Mouse (Mus musculus) embryonic facial prominence, embryonic 10.5 days (tissue): ENCODE measurements around the gene Ccni. TPM values are rescaled to one million over a fixed set of nuclear protein-coding genes. Genes with fewer than 3 reads are reported as not detected.
A peak's percentile ranks its signal among the peaks of the same experiment; 100 is the strongest.

ENCODE experiments used
- DNase-seq: peaks from one replicate; pipeline ENCODE4 v3.0.0-alpha.2; 2017; ENCODE audit warnings: low spot score
- H3K27ac ChIP-seq: fragments of 300-500 bp; sonication (generic); replicated peaks from 2 replicates; pipeline ENCODE4 v1.5.1; 2016; ENCODE audit warnings: mild to moderate bottlenecking
- H3K27me3 ChIP-seq: fragments of 300-500 bp; sonication (generic); replicated peaks from 2 replicates; pipeline ENCODE4 v1.6.1; 2016; ENCODE audit warnings: low read depth, mild to moderate bottlenecking; ENCODE audit not compliant: poor library complexity, severe bottlenecking
- H3K36me3 ChIP-seq: fragments of 300-500 bp; sonication (generic); replicated peaks from 2 replicates; pipeline ENCODE4 v1.6.1; 2016; ENCODE audit warnings: mild to moderate bottlenecking, moderate library complexity
- H3K4me1 ChIP-seq: fragments of 300-500 bp; sonication (generic); 2 replicates; pipeline ENCODE4 v1.6.1; 2016
- H3K4me3 ChIP-seq: fragments of 300-500 bp; sonication (generic); 2 replicates; pipeline ENCODE4 v1.5.1; 2016; ENCODE audit warnings: mild to moderate bottlenecking, moderate library complexity
- H3K9me3 ChIP-seq: fragments of 300-500 bp; sonication (generic); 2 replicates; pipeline ENCODE4 v1.6.1; 2016; ENCODE audit warnings: mild to moderate bottlenecking
- WGBS: fragments of 180-500 bp; shearing (Covaris S2); methylation state at CpG from one replicate; pipeline ENCODE4 v1.1.7; 2016; 5-methylcytosine and 5-hydroxymethylcytosine counted together
- polyA plus RNA-seq: library from polyadenylated mRNA; unstranded; fragments of >200 nt; fragmentation: Nextera tagmentation; extraction: Ambion mirVana; gene quantifications from 2 replicates; pipeline ENCODE4 v1.2.1, GENCODE M21; 2016

The Ccni gene
- polyA plus RNA-seq, result 115 and 119 TPM in 2 replicates

- Histone ChIP-seq H3K36me3 (peaks cover 10% of the 10 kb centered on the region), H3K9me3 (no peaks in the 10 kb centered on the region), H3K4me1 (peaks cover 31% of the 10 kb centered on the region), H3K27ac (peak within 1 kb of the TSS; percentile 98), H3K27me3 (no peaks in the 10 kb centered on the region), H3K4me3 (peak within 1 kb of the TSS; percentile 95)
- DNase-seq, result peak; percentile 95
- WGBS, result under 1% methylated on average over 79 of the region's 79 CpGs
Measured at GRCm38 (mm10) chr5:93206109-93207005, at the start of gene Ccni, which contains the start of gene 2010109A12Rik. Gene Ccni (minus strand): TSS chr5:93206495. Gene 2010109A12Rik (plus strand): TSS chr5:93206518.

- no peaks in the 10 kb centered on the region for H3K36me3 ChIP-seq
Measured at GRCm38 (mm10) chr5:93255759-93256265, 49.5 kb upstream of the Ccni start.

GRCm38 (mm10) chr5:93251001-93251760, 44.9 kb upstream of the Ccni start:
- 87% methylated on average over 12 of the region's 12 CpGs for WGBS

More at GRCm38 (mm10) chr5:93255759-93256265, 49.5 kb upstream of the Ccni start:
- WGBS, result 90% methylated on average over 5 of the region's 5 CpGs
- DNase-seq, result no peak
- Histone ChIP-seq H3K4me3 (no peak overlapping the region), H3K9me3 (no peaks in the 10 kb centered on the region), H3K27me3 (no peaks in the 10 kb centered on the region), H3K27ac (no peak overlapping the region), H3K4me1 (no peaks in the 10 kb centered on the region)

GRCm38 (mm10) chr5:93249940-93250578, 43.8 kb upstream of the Ccni start:
- Histone ChIP-seq H3K9me3 (no peaks in the 10 kb centered on the region), H3K27me3 (no peaks in the 10 kb centered on the region), H3K4me3 (no peak overlapping the region), H3K4me1 (no peaks in the 10 kb centered on the region), H3K36me3 (no peaks in the 10 kb centered on the region), H3K27ac (no peak overlapping the region)
- DNase-seq, result no peak
- 86% methylated on average over 6 of the region's 6 CpGs for WGBS

More at GRCm38 (mm10) chr5:93251001-93251760, 44.9 kb upstream of the Ccni start:
- Histone ChIP-seq H3K4me1 (no peaks in the 10 kb centered on the region), H3K27me3 (no peaks in the 10 kb centered on the region), H3K36me3 (no peaks in the 10 kb centered on the region), H3K27ac (no peak overlapping the region), H3K9me3 (no peaks in the 10 kb centered on the region), H3K4me3 (no peak overlapping the region)
- DNase-seq, result no peak

GRCm38 (mm10) chr5:93245280-93245679, 39.0 kb upstream of the Ccni start:
- H3K9me3 ChIP-seq, result no peaks in the 10 kb centered on the region
- H3K4me3 ChIP-seq, result no peak overlapping the region
- no peaks in the 10 kb centered on the region for H3K36me3 ChIP-seq
- no peak overlapping the region for H3K27ac ChIP-seq
- WGBS, result 86% methylated on average over 2 of the region's 2 CpGs
- DNase-seq, result no peak
- H3K4me1 ChIP-seq, result no peaks in the 10 kb centered on the region
- no peaks in the 10 kb centered on the region for H3K27me3 ChIP-seq

GRCm38 (mm10) chr5:93239590-93240544, 33.6 kb upstream of the Ccni start:
- DNase-seq, result no peak
- Histone ChIP-seq H3K4me3 (no peak overlapping the region), H3K27ac (no peak overlapping the region), H3K4me1 (no peaks in the 10 kb centered on the region), H3K27me3 (no peaks in the 10 kb centered on the region), H3K9me3 (no peaks in the 10 kb centered on the region), H3K36me3 (no peaks in the 10 kb centered on the region)
- WGBS, result 86% methylated on average over 8 of the region's 8 CpGs

- no peaks in the 10 kb centered on the region for H3K9me3 ChIP-seq
- DNase-seq, result no peak
- no peak overlapping the region for H3K27ac ChIP-seq
- H3K4me3 ChIP-seq, result no peak overlapping the region
- H3K36me3 ChIP-seq, result no peaks in the 10 kb centered on the region
- no peaks in the 10 kb centered on the region for H3K27me3 ChIP-seq
- 0 out of 2 replicates have a peak, but pooled peaks cover 5% of the 10 kb centered on the region for H3K4me1 ChIP-seq
- whole genome bisulfite sequencing, result 83% methylated on average over 4 of the region's 4 CpGs
Measured at GRCm38 (mm10) chr5:93236541-93236940, 30.2 kb upstream of the Ccni start.

GRCm38 (mm10) chr5:93235888-93236287, 29.6 kb upstream of the Ccni start:
- no peak for DNase-seq

GRCm38 (mm10) chr5:93234605-93235004, 28.3 kb upstream of the Ccni start:
- Histone ChIP-seq H3K36me3 (no peaks in the 10 kb centered on the region), H3K9me3 (no peaks in the 10 kb centered on the region), H3K4me1 (0 out of 2 replicates have a peak, but pooled peaks cover 5% of the 10 kb centered on the region), H3K4me3 (no peak overlapping the region), H3K27ac (no peak overlapping the region), H3K27me3 (no peaks in the 10 kb centered on the region)
- no peak for DNase-seq
- WGBS, result 88% methylated on average over 2 of the region's 2 CpGs

More at GRCm38 (mm10) chr5:93235888-93236287, 29.6 kb upstream of the Ccni start:
- 88% methylated on average over 3 of the region's 3 CpGs for WGBS
- no peaks in the 10 kb centered on the region for H3K36me3 ChIP-seq
- 0 out of 2 replicates have a peak, but pooled peaks cover 5% of the 10 kb centered on the region for H3K4me1 ChIP-seq
- no peak overlapping the region for H3K27ac ChIP-seq
- no peak overlapping the region for H3K4me3 ChIP-seq
- H3K27me3 ChIP-seq, result no peaks in the 10 kb centered on the region
- H3K9me3 ChIP-seq, result no peaks in the 10 kb centered on the region

GRCm38 (mm10) chr5:93234130-93234529, 27.8 kb upstream of the Ccni start:
- no peak overlapping the region for H3K4me3 ChIP-seq
- no peak overlapping the region for H3K27ac ChIP-seq
- H3K27me3 ChIP-seq, result no peaks in the 10 kb centered on the region
- no peaks in the 10 kb centered on the region for H3K36me3 ChIP-seq
- 76% methylated on average over 4 of the region's 4 CpGs for WGBS
- 0 out of 2 replicates have a peak, but pooled peaks cover 5% of the 10 kb centered on the region for H3K4me1 ChIP-seq
- no peaks in the 10 kb centered on the region for H3K9me3 ChIP-seq
- DNase-seq, result no peak

- Histone ChIP-seq H3K27ac (no peak overlapping the region), H3K4me3 (no peak overlapping the region), H3K27me3 (no peaks in the 10 kb centered on the region), H3K36me3 (no peaks in the 10 kb centered on the region), H3K9me3 (no peaks in the 10 kb centered on the region), H3K4me1 (0 out of 2 replicates have a peak, but pooled peaks cover 5% of the 10 kb centered on the region)
- DNase-seq, result no peak
- WGBS, result 89% methylated on average over 2 of the region's 2 CpGs
Measured at GRCm38 (mm10) chr5:93232838-93233237, 26.5 kb upstream of the Ccni start.
